Mouse (Mus musculus): ENCODE results near the gene Gdpd5.
A peak's percentile ranks its signal among the peaks of the same experiment; 100 is the strongest.

Gene Gdpd5

GRCm38 (mm10) chr7:99443164-99443563 is 62.0 kb downstream of the Gdpd5 start:
- DNase-seq (ENCODE audit: low read depth, low spot score), result no peak

GRCm38 (mm10) chr7:99444012-99444411 is 62.8 kb downstream of the Gdpd5 start:
- DNase-seq (ENCODE audit: low read depth, low spot score), result no peak

GRCm38 (mm10) chr7:99445833-99446232 is 64.6 kb downstream of the Gdpd5 start:
- DNase-seq (ENCODE audit: low read depth, low spot score), result no peak

- DNase-seq (ENCODE audit: low read depth, low spot score), result no peak
Measured at GRCm38 (mm10) chr7:99447323-99447722, 66.1 kb downstream of the Gdpd5 start.

GRCm38 (mm10) chr7:99448619-99449018 is 67.4 kb downstream of the Gdpd5 start:
- DNase-seq (ENCODE audit: low read depth, low spot score), result no peak

- no peak for DNase-seq (ENCODE audit: low read depth, low spot score)
Measured at GRCm38 (mm10) chr7:99449063-99449462, 67.8 kb downstream of the Gdpd5 start.

GRCm38 (mm10) chr7:99449751-99450150 is 68.5 kb downstream of the Gdpd5 start:
- DNase-seq (ENCODE audit: low read depth, low spot score), result no peak

GRCm38 (mm10) chr7:99450703-99451102 is 69.5 kb downstream of the Gdpd5 start:
- no peak for DNase-seq (ENCODE audit: low read depth, low spot score)

GRCm38 (mm10) chr7:99452859-99453258 is 71.6 kb downstream of the Gdpd5 start:
- DNase-seq (ENCODE audit: low read depth, low spot score), result no peak

GRCm38 (mm10) chr7:99454044-99454443 is 72.8 kb downstream of the Gdpd5 start:
- no peak for DNase-seq (ENCODE audit: low read depth, low spot score)

- no peak for DNase-seq (ENCODE audit: low read depth, low spot score)
Measured at GRCm38 (mm10) chr7:99458849-99459248, 77.6 kb downstream of the Gdpd5 start.

GRCm38 (mm10) chr7:99459888-99460652 is 78.9 kb downstream of the Gdpd5 start:
- no peak for DNase-seq (ENCODE audit: low read depth, low spot score)

- DNase-seq (ENCODE audit: low read depth, low spot score), result no peak
Measured at GRCm38 (mm10) chr7:99463120-99463519, 81.9 kb downstream of the Gdpd5 start.

- DNase-seq (ENCODE audit: low read depth, low spot score), result no peak
Measured at GRCm38 (mm10) chr7:99465811-99466210, 84.6 kb downstream of the Gdpd5 start, which contains the start of gene Klhl35. TSS of gene Klhl35 (plus strand) at chr7:99466004.

- no peak for DNase-seq (ENCODE audit: low read depth, low spot score)
Measured at GRCm38 (mm10) chr7:99467916-99468282, 86.7 kb downstream of the Gdpd5 start.

- DNase-seq (ENCODE audit: low read depth, low spot score), result peak; percentile 70
Measured at GRCm38 (mm10) chr7:99468283-99469132, 87.3 kb downstream of the Gdpd5 start.

GRCm38 (mm10) chr7:99469680-99470405 is 88.6 kb downstream of the Gdpd5 start:
- DNase-seq (ENCODE audit: low read depth, low spot score), result no peak

GRCm38 (mm10) chr7:99471578-99471977 is 90.4 kb downstream of the Gdpd5 start:
- DNase-seq (ENCODE audit: low read depth, low spot score), result no peak

- DNase-seq (ENCODE audit: low read depth, low spot score), result no peak
Measured at GRCm38 (mm10) chr7:99473638-99474407, 92.6 kb downstream of the Gdpd5 start.

GRCm38 (mm10) chr7:99474836-99475561 is 93.8 kb downstream of the Gdpd5 start:
- no peak for DNase-seq (ENCODE audit: low read depth, low spot score)

- no peak for DNase-seq (ENCODE audit: low read depth, low spot score)
Measured at GRCm38 (mm10) chr7:99475562-99475911, 94.3 kb downstream of the Gdpd5 start.

Data from brain, embryonic 18.5 days (tissue).